Mouse (Mus musculus): ENCODE results near the gene Cabp2. TPM values are rescaled to one million over a fixed set of nuclear protein-coding genes. Genes with fewer than 3 reads are reported as not detected.

Cabp2 gene
- total RNA-seq, 1 experiment from 2014 or later: not detected

- no peak for DNase-seq
These were observed 1.0 kb downstream of the Cabp2 start for GRCm38 (mm10) chr19:4082219-4082965.

- no peak for DNase-seq
These were observed 1.9 kb downstream of the Cabp2 start for GRCm38 (mm10) chr19:4083316-4083715.

GRCm38 (mm10) chr19:4083826-4084225 lies 2.4 kb downstream of the Cabp2 start:
- no peak for DNase-seq

GRCm38 (mm10) chr19:4084984-4085383 lies 3.6 kb downstream of the Cabp2 start:
- no peak for DNase-seq

- DNase-seq: no peak
These were observed 4.8 kb downstream of the Cabp2 start for GRCm38 (mm10) chr19:4086156-4086555.

- DNase-seq: no peak
These were observed 5.7 kb downstream of the Cabp2 start for GRCm38 (mm10) chr19:4087090-4087489.

- DNase-seq: no peak
These were observed 6.8 kb downstream of the Cabp2 start for GRCm38 (mm10) chr19:4088146-4088545.

- DNase-seq: no peak
These were observed 7.8 kb downstream of the Cabp2 start for GRCm38 (mm10) chr19:4089128-4089527.

- DNase-seq: no peak
These were observed 9.1 kb downstream of the Cabp2 start for GRCm38 (mm10) chr19:4090446-4090845.

GRCm38 (mm10) chr19:4091383-4091782 lies 10.0 kb downstream of the Cabp2 start:
- no peak for DNase-seq

- DNase-seq: no peak
These were observed 11.4 kb downstream of the Cabp2 start for GRCm38 (mm10) chr19:4092750-4093149.

GRCm38 (mm10) chr19:4093772-4094171 lies 12.4 kb downstream of the Cabp2 start:
- no peak for DNase-seq

- no peak for DNase-seq
These were observed 13.0 kb downstream of the Cabp2 start for GRCm38 (mm10) chr19:4094348-4094747.

- DNase-seq: no peak
These were observed 13.5 kb downstream of the Cabp2 start for GRCm38 (mm10) chr19:4094774-4095303.

- DNase-seq: no peak
These were observed 14.4 kb downstream of the Cabp2 start for GRCm38 (mm10) chr19:4095802-4096201.

- DNase-seq: peak; percentile 100
These were observed 15.5 kb downstream of the Cabp2 start, which contains the start of gene Cdk2ap2 for GRCm38 (mm10) chr19:4096642-4097440. Gene Cdk2ap2 (plus strand): TSS chr19:4097182.

GRCm38 (mm10) chr19:4097441-4097825 lies 16.1 kb downstream of the Cabp2 start:
- peak; percentile 80 for DNase-seq

- DNase-seq: no peak
These were observed 17.0 kb downstream of the Cabp2 start for GRCm38 (mm10) chr19:4098426-4098825.

GRCm38 (mm10) chr19:4099056-4099455 lies 17.7 kb downstream of the Cabp2 start:
- peak; percentile 94 for DNase-seq

- DNase-seq: peak; percentile 89
These were observed 18.7 kb downstream of the Cabp2 start, which contains the start of gene Pitpnm1 for GRCm38 (mm10) chr19:4099837-4100717. Gene Pitpnm1 (plus strand): TSS chr19:4099998.

- DNase-seq: peak; percentile 72
These were observed 19.4 kb downstream of the Cabp2 start for GRCm38 (mm10) chr19:4100718-4101261.

GRCm38 (mm10) chr19:4101466-4101865 lies 20.1 kb downstream of the Cabp2 start:
- no peak for DNase-seq
